Mouse (Mus musculus) small intestine, adult 2 months (tissue): ENCODE results near the gene Rnf135. TPM values are rescaled to one million over a fixed set of nuclear protein-coding genes. Genes with fewer than 3 reads are reported as not detected.

ENCODE experiments used
- H3K27ac ChIP-seq: fragments of 200-500 bp; 2 replicates; pipeline ENCODE4 v1.5.1; 2012; ENCODE audit warnings: low read depth, low read length, control low read depth, inconsistent platforms; ENCODE audit not compliant: insufficient read depth
- H3K27me3 ChIP-seq: fragments of 200-500 bp; 2 replicates; pipeline ENCODE4 v1.6.1; 2012; ENCODE audit warnings: mild to moderate bottlenecking, moderate library complexity, low read length, inconsistent platforms; ENCODE audit not compliant: control insufficient read depth, insufficient read depth
- H3K36me3 ChIP-seq: fragments of 200-500 bp; 2 replicates; pipeline ENCODE4 v1.6.1; 2012; ENCODE audit warnings: mild to moderate bottlenecking, low read length, control low read depth, inconsistent platforms; ENCODE audit not compliant: control insufficient read depth, insufficient read depth
- H3K4me1 ChIP-seq: fragments of 200-500 bp; 2 replicates; pipeline ENCODE4 v1.6.1; 2012; ENCODE audit warnings: low read length, inconsistent platforms, mixed read lengths; ENCODE audit not compliant: control insufficient read depth, insufficient read depth, insufficient read length
- H3K4me3 ChIP-seq: fragments of 200-500 bp; 2 replicates; pipeline ENCODE4 v1.5.1; 2012; ENCODE audit warnings: low read depth, mild to moderate bottlenecking, control low read depth, inconsistent platforms, low read length, moderate library complexity
- CTCF ChIP-seq: fragments of 200-500 bp; IDR thresholded peaks from 2 replicates; pipeline ENCODE4 v1.5.1; 2012; ENCODE audit warnings: low read depth, mild to moderate bottlenecking, control low read depth, inconsistent platforms, low read length, moderate library complexity, mixed read lengths; ENCODE audit not compliant: insufficient replicate concordance, insufficient read length; ENCODE audit errors: extremely low read depth
- POLR2A ChIP-seq: fragments of 200-500 bp; IDR thresholded peaks from 2 replicates; pipeline ENCODE4 v1.6.1; 2012; ENCODE audit warnings: low read depth, mild to moderate bottlenecking, control low read depth, inconsistent platforms, low read length, moderate library complexity
- WGBS: fragments of 180-500 bp; shearing (Covaris S2); methylation state at CpG from one replicate; pipeline ENCODE4 v1.1.7; 2018; 5-methylcytosine and 5-hydroxymethylcytosine counted together
- polyA plus RNA-seq: library from polyadenylated mRNA; depleted of rRNA; stranded (reverse); fragments of >200 nt; gene quantifications from 2 replicates; pipeline ENCODE4 v1.2.3, GENCODE M21; 2012; rRNA removed

Rnf135 gene
- 4.3 and 5.9 TPM in 2 replicates for polyA plus RNA-seq

- H3K4me1 ChIP-seq: no peaks in the 10 kb centered on the region
- H3K27ac ChIP-seq: peak within 1 kb of the TSS; percentile 73
- H3K4me3 ChIP-seq: peak within 1 kb of the TSS; percentile 69
- 0 out of 2 replicates have a peak, but pooled peaks cover 2% of the 10 kb centered on the region for H3K36me3 ChIP-seq
- peak; percentile 90 for TF ChIP-seq POLR2A
- no peak for TF ChIP-seq CTCF
- no peaks in the 10 kb centered on the region for H3K27me3 ChIP-seq
- under 1% methylated on average over 33 of the region's 33 CpGs for WGBS
Measured at GRCm38 (mm10) chr11:80183705-80184255, at the start of gene Rnf135. Rnf135 (plus strand) TSS chr11:80183851.

- WGBS: 52% methylated on average over 4 of the region's 4 CpGs
- no peaks in the 10 kb centered on the region for H3K4me1 ChIP-seq
- no peak overlapping the region for H3K27ac ChIP-seq
- TF ChIP-seq POLR2A (no peak), CTCF (no peak)
- H3K27me3 ChIP-seq: no peaks in the 10 kb centered on the region
- no peak overlapping the region for H3K4me3 ChIP-seq
- peaks cover 12% of the 10 kb centered on the region for H3K36me3 ChIP-seq
Measured at GRCm38 (mm10) chr11:80134744-80135143, 48.9 kb upstream of the Rnf135 start.

- WGBS: 93% methylated on average over 11 of the region's 11 CpGs
Measured at GRCm38 (mm10) chr11:80135954-80136683, 47.5 kb upstream of the Rnf135 start.

GRCm38 (mm10) chr11:80136786-80137185 lies 46.9 kb upstream of the Rnf135 start:
- H3K27ac ChIP-seq: no peak overlapping the region
- no peaks in the 10 kb centered on the region for H3K27me3 ChIP-seq
- no peaks in the 10 kb centered on the region for H3K4me1 ChIP-seq
- H3K4me3 ChIP-seq: no peak overlapping the region
- TF ChIP-seq CTCF: no peak
- no peak for TF ChIP-seq POLR2A
- 83% methylated on average over 13 of the region's 13 CpGs for WGBS
- peaks cover 12% of the 10 kb centered on the region for H3K36me3 ChIP-seq

More at GRCm38 (mm10) chr11:80135954-80136683, 47.5 kb upstream of the Rnf135 start:
- H3K27ac ChIP-seq: no peak overlapping the region
- H3K27me3 ChIP-seq: no peaks in the 10 kb centered on the region
- H3K36me3 ChIP-seq: peaks cover 12% of the 10 kb centered on the region
- no peaks in the 10 kb centered on the region for H3K4me1 ChIP-seq
- TF ChIP-seq CTCF: no peak
- no peak for TF ChIP-seq POLR2A
- no peak overlapping the region for H3K4me3 ChIP-seq

- WGBS: 83% methylated on average over 5 of the region's 5 CpGs
- Histone ChIP-seq H3K27ac (no peak overlapping the region), H3K36me3 (peaks cover 12% of the 10 kb centered on the region), H3K4me1 (peaks cover under 1% of the 10 kb centered on the region; the same call in 1 of the 2 replicates), H3K4me3 (no peak overlapping the region), H3K27me3 (no peaks in the 10 kb centered on the region)
- no peak for TF ChIP-seq CTCF
- no peak for TF ChIP-seq POLR2A
Measured at GRCm38 (mm10) chr11:80137773-80138172, 45.9 kb upstream of the Rnf135 start.

GRCm38 (mm10) chr11:80141825-80142521 lies 41.7 kb upstream of the Rnf135 start, which contains the start of gene Tefm:
Tefm (minus strand) TSS chr11:80142175.
- H3K4me1 ChIP-seq: peaks cover 16% of the 10 kb centered on the region
- H3K27ac ChIP-seq: peak within 1 kb of the TSS; percentile 83
- H3K27me3 ChIP-seq: no peaks in the 10 kb centered on the region
- peak within 1 kb of the TSS; percentile 93 for H3K4me3 ChIP-seq
- peak; percentile 56; the same call in 1 of the 2 replicates for TF ChIP-seq POLR2A
- TF ChIP-seq CTCF: no peak
- WGBS: under 1% methylated on average over 40 of the region's 40 CpGs
- peaks cover 2% of the 10 kb centered on the region; the same call in 1 of the 2 replicates for H3K36me3 ChIP-seq
